Mouse (Mus musculus): ENCODE measurements around the gene Immp2l. TPM values are rescaled to one million over a fixed set of nuclear protein-coding genes. Genes with fewer than 3 reads are reported as not detected.

Gene Immp2l
- polyA plus RNA-seq, 1 experiment from 2014 or later = 7.4 TPM

GRCm38 (mm10) chr12:41039834-41040233, 15.9 kb downstream of the Immp2l start:
- WGBS = 82% methylated on average over 5 of the region's 5 CpGs
- H3K4me2 ChIP-seq (replicated peaks) = no peak overlapping the region
- no peaks in the 10 kb centered on the region for H3K4me1 ChIP-seq (replicated peaks; ENCODE audit: control insufficient read depth, insufficient read depth, low read length)
- no peaks in the 10 kb centered on the region for H3K27me3 ChIP-seq (ENCODE audit: control insufficient read depth, insufficient read depth, low read length)
- DNase-seq (ENCODE audit: low spot score) = no peak
- no peak overlapping the region for H3K9ac ChIP-seq
- ATAC-seq (ENCODE audit: low FRiP score) = no peak
- H3K27ac ChIP-seq = no peak overlapping the region
- H3K36me3 ChIP-seq (replicated peaks; ENCODE audit: control insufficient read depth, insufficient read depth) = no peaks in the 10 kb centered on the region
- H3K9me3 ChIP-seq (ENCODE audit: control insufficient read depth, low read length) = no peaks in the 10 kb centered on the region
- H3K4me3 ChIP-seq (replicated peaks; ENCODE audit: low read length) = no peak overlapping the region

- Histone ChIP-seq H3K27ac (no peak overlapping the region), H3K4me1 (replicated peaks; ENCODE audit: control insufficient read depth, insufficient read depth, low read length) (no peaks in the 10 kb centered on the region), H3K4me2 (replicated peaks) (no peak overlapping the region), H3K9me3 (ENCODE audit: control insufficient read depth, low read length) (no peaks in the 10 kb centered on the region), H3K9ac (no peak overlapping the region), H3K36me3 (replicated peaks; ENCODE audit: control insufficient read depth, insufficient read depth) (no peaks in the 10 kb centered on the region), H3K27me3 (ENCODE audit: control insufficient read depth, insufficient read depth, low read length) (no peaks in the 10 kb centered on the region), H3K4me3 (replicated peaks; ENCODE audit: low read length) (no peak overlapping the region)
- WGBS = 92% methylated on average over 2 of the region's 2 CpGs
- ATAC-seq (ENCODE audit: low FRiP score) (no peak), DNase-seq (ENCODE audit: low spot score) (no peak)
Observed at GRCm38 (mm10) chr12:41041737-41042136, 17.8 kb downstream of the Immp2l start.

GRCm38 (mm10) chr12:41044493-41045132, 20.7 kb downstream of the Immp2l start:
- Histone ChIP-seq H3K4me1 (replicated peaks; ENCODE audit: control insufficient read depth, insufficient read depth, low read length) (no peaks in the 10 kb centered on the region), H3K4me3 (replicated peaks; ENCODE audit: low read length) (no peak overlapping the region), H3K36me3 (replicated peaks; ENCODE audit: control insufficient read depth, insufficient read depth) (no peaks in the 10 kb centered on the region), H3K9ac (no peak overlapping the region), H3K4me2 (replicated peaks) (no peak overlapping the region), H3K9me3 (ENCODE audit: control insufficient read depth, low read length) (no peaks in the 10 kb centered on the region), H3K27ac (no peak overlapping the region), H3K27me3 (ENCODE audit: control insufficient read depth, insufficient read depth, low read length) (no peaks in the 10 kb centered on the region)
- ATAC-seq (ENCODE audit: low FRiP score) = no peak
- WGBS = 85% methylated on average over 12 of the region's 12 CpGs
- no peak for DNase-seq (ENCODE audit: low spot score)

GRCm38 (mm10) chr12:41047085-41047766, 23.3 kb downstream of the Immp2l start:
- ATAC-seq (ENCODE audit: low FRiP score) = no peak

GRCm38 (mm10) chr12:41050945-41051344, 27.1 kb downstream of the Immp2l start:
- no peaks in the 10 kb centered on the region for H3K9me3 ChIP-seq (ENCODE audit: control insufficient read depth, low read length)
- 77% methylated on average over 5 of the region's 5 CpGs for WGBS
- H3K36me3 ChIP-seq (replicated peaks; ENCODE audit: control insufficient read depth, insufficient read depth) = no peaks in the 10 kb centered on the region
- ATAC-seq (ENCODE audit: low FRiP score) (no peak), DNase-seq (ENCODE audit: low spot score) (no peak)
- no peaks in the 10 kb centered on the region for H3K4me1 ChIP-seq (replicated peaks; ENCODE audit: control insufficient read depth, insufficient read depth, low read length)
- H3K27me3 ChIP-seq (ENCODE audit: control insufficient read depth, insufficient read depth, low read length) = no peaks in the 10 kb centered on the region
- no peak overlapping the region for H3K4me3 ChIP-seq (replicated peaks; ENCODE audit: low read length)
- no peak overlapping the region for H3K4me2 ChIP-seq (replicated peaks)
- no peak overlapping the region for H3K27ac ChIP-seq
- H3K9ac ChIP-seq = no peak overlapping the region

More at GRCm38 (mm10) chr12:41047085-41047766, 23.3 kb downstream of the Immp2l start:
- 93% methylated on average over 12 of the region's 12 CpGs for WGBS
- H3K9ac ChIP-seq = no peak overlapping the region
- no peak for DNase-seq (ENCODE audit: low spot score)
- no peaks in the 10 kb centered on the region for H3K27me3 ChIP-seq (ENCODE audit: control insufficient read depth, insufficient read depth, low read length)
- no peaks in the 10 kb centered on the region for H3K4me1 ChIP-seq (replicated peaks; ENCODE audit: control insufficient read depth, insufficient read depth, low read length)
- no peak overlapping the region for H3K27ac ChIP-seq
- no peaks in the 10 kb centered on the region for H3K9me3 ChIP-seq (ENCODE audit: control insufficient read depth, low read length)
- no peak overlapping the region for H3K4me3 ChIP-seq (replicated peaks; ENCODE audit: low read length)
- no peaks in the 10 kb centered on the region for H3K36me3 ChIP-seq (replicated peaks; ENCODE audit: control insufficient read depth, insufficient read depth)
- H3K4me2 ChIP-seq (replicated peaks) = no peak overlapping the region

- 86% methylated on average over 3 of the region's 3 CpGs for WGBS
- DNase-seq (ENCODE audit: low spot score) (no peak), ATAC-seq (ENCODE audit: low FRiP score) (no peak)
Observed at GRCm38 (mm10) chr12:41052897-41053296, 29.0 kb downstream of the Immp2l start.

GRCm38 (mm10) chr12:41054006-41054791, 30.3 kb downstream of the Immp2l start:
- Histone ChIP-seq H3K27ac (no peak overlapping the region), H3K27me3 (ENCODE audit: control insufficient read depth, insufficient read depth, low read length) (no peaks in the 10 kb centered on the region), H3K4me1 (replicated peaks; ENCODE audit: control insufficient read depth, insufficient read depth, low read length) (no peaks in the 10 kb centered on the region), H3K9ac (no peak overlapping the region), H3K36me3 (replicated peaks; ENCODE audit: control insufficient read depth, insufficient read depth) (no peaks in the 10 kb centered on the region), H3K9me3 (ENCODE audit: control insufficient read depth, low read length) (no peaks in the 10 kb centered on the region), H3K4me3 (replicated peaks; ENCODE audit: low read length) (no peak overlapping the region), H3K4me2 (replicated peaks) (no peak overlapping the region)
- ATAC-seq (ENCODE audit: low FRiP score) (no peak), DNase-seq (ENCODE audit: low spot score) (no peak)
- WGBS = 80% methylated on average over 11 of the region's 11 CpGs

More at GRCm38 (mm10) chr12:41052897-41053296, 29.0 kb downstream of the Immp2l start:
- Histone ChIP-seq H3K4me3 (replicated peaks; ENCODE audit: low read length) (no peak overlapping the region), H3K9ac (no peak overlapping the region), H3K9me3 (ENCODE audit: control insufficient read depth, low read length) (no peaks in the 10 kb centered on the region), H3K4me1 (replicated peaks; ENCODE audit: control insufficient read depth, insufficient read depth, low read length) (no peaks in the 10 kb centered on the region), H3K27me3 (ENCODE audit: control insufficient read depth, insufficient read depth, low read length) (no peaks in the 10 kb centered on the region), H3K36me3 (replicated peaks; ENCODE audit: control insufficient read depth, insufficient read depth) (no peaks in the 10 kb centered on the region), H3K4me2 (replicated peaks) (no peak overlapping the region), H3K27ac (no peak overlapping the region)

GRCm38 (mm10) chr12:41055941-41056340, 32.1 kb downstream of the Immp2l start:
- no peak overlapping the region for H3K27ac ChIP-seq
- H3K4me3 ChIP-seq (replicated peaks; ENCODE audit: low read length) = no peak overlapping the region
- H3K36me3 ChIP-seq (replicated peaks; ENCODE audit: control insufficient read depth, insufficient read depth) = no peaks in the 10 kb centered on the region
- no peaks in the 10 kb centered on the region for H3K4me1 ChIP-seq (replicated peaks; ENCODE audit: control insufficient read depth, insufficient read depth, low read length)
- no peaks in the 10 kb centered on the region for H3K27me3 ChIP-seq (ENCODE audit: control insufficient read depth, insufficient read depth, low read length)
- no peak for DNase-seq (ENCODE audit: low spot score)
- ATAC-seq (ENCODE audit: low FRiP score) = no peak
- no peaks in the 10 kb centered on the region for H3K9me3 ChIP-seq (ENCODE audit: control insufficient read depth, low read length)
- no peak overlapping the region for H3K4me2 ChIP-seq (replicated peaks)
- H3K9ac ChIP-seq = no peak overlapping the region

GRCm38 (mm10) chr12:41063281-41063680, 39.4 kb downstream of the Immp2l start:
- H3K27me3 ChIP-seq (ENCODE audit: control insufficient read depth, insufficient read depth, low read length) = no peaks in the 10 kb centered on the region
- H3K27ac ChIP-seq = no peak overlapping the region
- H3K4me1 ChIP-seq (replicated peaks; ENCODE audit: control insufficient read depth, insufficient read depth, low read length) = no peaks in the 10 kb centered on the region
- DNase-seq (ENCODE audit: low spot score) = no peak
- H3K9ac ChIP-seq = no peak overlapping the region
- H3K9me3 ChIP-seq (ENCODE audit: control insufficient read depth, low read length) = no peaks in the 10 kb centered on the region
- no peaks in the 10 kb centered on the region for H3K36me3 ChIP-seq (replicated peaks; ENCODE audit: control insufficient read depth, insufficient read depth)
- H3K4me2 ChIP-seq (replicated peaks) = no peak overlapping the region
- ATAC-seq (ENCODE audit: low FRiP score) = no peak
- H3K4me3 ChIP-seq (replicated peaks; ENCODE audit: low read length) = no peak overlapping the region
- 100% methylated on average over 3 of the region's 3 CpGs for WGBS

Data from hindbrain, embryonic 14.5 days (tissue).